Mouse (Mus musculus) MEL (cell line): ENCODE measurements around the gene Gstm4. TPM values are rescaled to one million over a fixed set of nuclear protein-coding genes. Genes with fewer than 3 reads are reported as not detected.

Experiments used
- DNase-seq: peaks from one replicate; pipeline ENCODE4 v3.0.0; 2011; ENCODE audit warnings: low read depth, low spot score
- H3K27ac ChIP-seq: 2 replicates; pipeline ENCODE4 v1.5.1; 2012; ENCODE audit warnings: low read depth, mild to moderate bottlenecking, control low read depth, low read length, moderate library complexity; ENCODE audit not compliant: control insufficient read depth
- H3K27me3 ChIP-seq, 2 experiments: fragments of 150-350 bp in 1 of 2; sonication (generic) in 1 of 2; 2 replicates each; pipeline ENCODE4 v1.6.1; 2012; ENCODE audit warnings: low read length in 2 of 2, mild to moderate bottlenecking in 2 of 2, improper control_type of control experiment in 1 of 2, moderate library complexity in 1 of 2; ENCODE audit not compliant: insufficient read depth in 2 of 2, control insufficient read depth in 1 of 2
- H3K36me3 ChIP-seq, 2 experiments: 2 replicates each; pipeline ENCODE4 v1.6.1; 2012 to 2014; ENCODE audit warnings: low read length in 2 of 2, improper control_type of control experiment in 1 of 2, inconsistent platforms in 1 of 2, mild to moderate bottlenecking in 1 of 2; ENCODE audit not compliant: insufficient read depth in 2 of 2, control insufficient read depth in 1 of 2
- H3K4me1 ChIP-seq, 2 experiments: fragments of 150-350 bp in 1 of 2; sonication (generic) in 1 of 2; 2 replicates each; pipeline ENCODE4 v1.6.1; 2012; ENCODE audit warnings: low read length in 2 of 2, improper control_type of control experiment in 1 of 2, mild to moderate bottlenecking in 1 of 2; ENCODE audit not compliant: insufficient read depth in 2 of 2, control insufficient read depth in 1 of 2
- H3K4me3 ChIP-seq, 2 experiments: fragments of 150-350 bp in 1 of 2; sonication (generic) in 1 of 2; 2 replicates each; pipeline ENCODE4 v1.5.1; 2012; ENCODE audit warnings: low read depth in 2 of 2, low read length in 2 of 2, mild to moderate bottlenecking in 2 of 2, moderate library complexity in 2 of 2, control low read depth in 1 of 2, improper control_type of control experiment in 1 of 2; ENCODE audit not compliant: control insufficient read depth in 1 of 2, insufficient read depth in 1 of 2
- H3K79me2 ChIP-seq: 2 replicates; pipeline ENCODE4 v1.6.1; 2012; ENCODE audit warnings: mild to moderate bottlenecking, low read length, moderate library complexity; ENCODE audit not compliant: control insufficient read depth, poor library complexity, insufficient read depth
- H3K9ac ChIP-seq: 2 replicates; pipeline ENCODE4 v1.6.1; 2012; ENCODE audit warnings: low read depth, mild to moderate bottlenecking, control low read depth, low read length, moderate library complexity; ENCODE audit not compliant: control insufficient read depth, poor library complexity, severe bottlenecking
- H3K9me3 ChIP-seq: fragments of 150-350 bp; sonication (generic); replicated peaks from 2 replicates; pipeline ENCODE4 v1.6.1; 2012; ENCODE audit warnings: mild to moderate bottlenecking, low read length, improper control_type of control experiment, moderate library complexity; ENCODE audit not compliant: insufficient read depth
- BHLHE40 ChIP-seq: IDR thresholded peaks from 2 replicates; pipeline ENCODE4 v1.6.1; 2012; ENCODE audit warnings: low read depth, mild to moderate bottlenecking, inconsistent platforms, low read length, improper control_type of control experiment, borderline replicate concordance
- CTCF ChIP-seq, 3 experiments: IDR thresholded peaks in 2 of 3; conservative IDR thresholded peaks in 1 of 3; 2 replicates each; pipeline ENCODE4 v1.5.1; 2011 to 2012; ENCODE audit warnings: low read length in 3 of 3, low read depth in 2 of 3, mild to moderate bottlenecking in 2 of 3, improper control_type of control experiment in 1 of 3, inconsistent platforms in 1 of 3, mixed read lengths in 1 of 3, moderate library complexity in 1 of 3; ENCODE audit not compliant: control insufficient read depth in 1 of 3, insufficient read depth in 1 of 3, poor library complexity in 1 of 3, severe bottlenecking in 1 of 3
- ELF1 ChIP-seq: IDR thresholded peaks from 2 replicates; pipeline ENCODE4 v1.6.1; 2014; ENCODE audit warnings: low read depth, mild to moderate bottlenecking, inconsistent platforms, low read length, improper control_type of control experiment, moderate library complexity
- EP300 ChIP-seq, 2 experiments: IDR thresholded peaks; 2 replicates each; pipeline ENCODE4 v1.6.1; 2011; ENCODE audit warnings: improper control_type of control experiment in 2 of 2, low read length in 2 of 2, low read depth in 1 of 2, mild to moderate bottlenecking in 1 of 2
- ETS1 ChIP-seq: IDR thresholded peaks from 2 replicates; pipeline ENCODE4 v1.6.1; 2012; ENCODE audit warnings: low read depth, mild to moderate bottlenecking, inconsistent platforms, low read length, improper control_type of control experiment, moderate library complexity
- GABPA ChIP-seq: IDR thresholded peaks from 2 replicates; pipeline ENCODE4 v1.6.1; 2012; ENCODE audit warnings: low read depth, mild to moderate bottlenecking, inconsistent platforms, low read length, improper control_type of control experiment, moderate library complexity
- HCFC1 ChIP-seq: IDR thresholded peaks from 2 replicates; pipeline ENCODE4 v1.6.1; 2012; ENCODE audit warnings: low read depth, mild to moderate bottlenecking, inconsistent platforms, low read length, improper control_type of control experiment, moderate library complexity
- KAT2A ChIP-seq: conservative IDR thresholded peaks from 2 replicates; pipeline ENCODE4 v1.6.1; 2012; ENCODE audit warnings: low read depth, low read length, improper control_type of control experiment, inconsistent platforms
- MAFK ChIP-seq: IDR thresholded peaks from 2 replicates; pipeline ENCODE4 v1.6.1; 2011; ENCODE audit warnings: low read depth, mild to moderate bottlenecking, low read length, improper control_type of control experiment, borderline replicate concordance
- MAX ChIP-seq: IDR thresholded peaks from 2 replicates; pipeline ENCODE4 v1.6.1; 2011; ENCODE audit warnings: low read length, improper control_type of control experiment
- MAZ ChIP-seq: IDR thresholded peaks from 2 replicates; pipeline ENCODE4 v1.6.1; 2012; ENCODE audit warnings: low read depth, mild to moderate bottlenecking, inconsistent platforms, low read length, improper control_type of control experiment
- MYB ChIP-seq: IDR thresholded peaks from 2 replicates; pipeline ENCODE4 v1.6.1; 2011; ENCODE audit warnings: mild to moderate bottlenecking, low read depth, low read length, improper control_type of control experiment
- NELFE ChIP-seq: IDR thresholded peaks from 2 replicates; pipeline ENCODE4 v1.6.1; 2011; ENCODE audit warnings: low read depth, low read length, improper control_type of control experiment
- POLR2A ChIP-seq, 2 experiments: IDR thresholded peaks; 2 replicates each; pipeline ENCODE4 v1.6.1; 2011 to 2012; ENCODE audit warnings: low read length in 2 of 2, mild to moderate bottlenecking in 2 of 2, control low read depth in 1 of 2, improper control_type of control experiment in 1 of 2, low read depth in 1 of 2, moderate library complexity in 1 of 2; ENCODE audit not compliant: control insufficient read depth in 1 of 2, insufficient read depth in 1 of 2, poor library complexity in 1 of 2
- POLR2AphosphoS2 ChIP-seq: IDR thresholded peaks from 2 replicates; pipeline ENCODE4 v1.6.1; 2011; ENCODE audit warnings: low read length, improper control_type of control experiment
- RAD21 ChIP-seq: IDR thresholded peaks from 2 replicates; pipeline ENCODE4 v1.6.1; 2011; ENCODE audit warnings: mild to moderate bottlenecking, low read depth, low read length, improper control_type of control experiment
- RCOR1 ChIP-seq: IDR thresholded peaks from 2 replicates; pipeline ENCODE4 v1.6.1; 2012; ENCODE audit warnings: low read depth, mild to moderate bottlenecking, inconsistent platforms, low read length, improper control_type of control experiment
- SIN3A ChIP-seq: IDR thresholded peaks from 2 replicates; pipeline ENCODE4 v1.6.1; 2012; ENCODE audit warnings: low read length, improper control_type of control experiment, inconsistent platforms
- SMC3 ChIP-seq: IDR thresholded peaks from 2 replicates; pipeline ENCODE4 v1.6.1; 2011; ENCODE audit warnings: low read depth, low read length, improper control_type of control experiment
- TAL1 ChIP-seq: IDR thresholded peaks from 2 replicates; pipeline ENCODE4 v1.6.1; 2012; ENCODE audit warnings: mild to moderate bottlenecking, inconsistent platforms, low read length, moderate library complexity, mixed read lengths
- TBP ChIP-seq: IDR thresholded peaks from 2 replicates; pipeline ENCODE4 v1.8.0; 2011; ENCODE audit warnings: low read depth, low read length, improper control_type of control experiment
- UBTF ChIP-seq: IDR thresholded peaks from 2 replicates; pipeline ENCODE4 v1.6.1; 2012; ENCODE audit warnings: low read depth, mild to moderate bottlenecking, inconsistent platforms, low read length, improper control_type of control experiment, moderate library complexity, borderline replicate concordance; ENCODE audit not compliant: insufficient read depth
- USF1 ChIP-seq: IDR thresholded peaks from 2 replicates; pipeline ENCODE4 v1.6.1; 2014; ENCODE audit warnings: low read depth, mild to moderate bottlenecking, inconsistent platforms, low read length, improper control_type of control experiment, moderate library complexity
- ZC3H11A ChIP-seq: IDR thresholded peaks from 2 replicates; pipeline ENCODE4 v1.6.1; 2012; ENCODE audit warnings: low read depth, mild to moderate bottlenecking, inconsistent platforms, low read length, improper control_type of control experiment
- ZMIZ1 ChIP-seq: IDR thresholded peaks from 2 replicates; pipeline ENCODE4 v1.6.1; 2012; ENCODE audit warnings: low read depth, mild to moderate bottlenecking, inconsistent platforms, low read length, improper control_type of control experiment, moderate library complexity
- polyA plus RNA-seq, 2 experiments: library from polyadenylated mRNA; stranded (reverse) in 1 of 2; unstranded in 1 of 2; fragments of >175 nt in 1 of 2; fragments of >200 nt in 1 of 2; gene quantifications; 2 replicates each; pipeline versions ENCODE4 v1.2.1 to v1.2.4; 2012; ENCODE audit warnings: low replicate concordance in 2 of 2, low read depth in 1 of 2; ENCODE audit not compliant: insufficient read length in 2 of 2, insufficient read depth in 1 of 2, missing spikeins in 1 of 2
- total RNA-seq: library from RNA; depleted of rRNA; stranded (reverse); fragments of 300-350 nt; gene quantifications from 2 replicates; pipeline ENCODE4 v1.2.3, GENCODE M21; 2012

The Gstm4 gene
- total and polyA plus RNA-seq, 3 experiments, result 1.4 to 7.4 TPM; not detected in 1

- Histone ChIP-seq H3K9me3 (no peaks in the 10 kb centered on the region), H3K79me2 (no peaks in the 10 kb centered on the region), H3K27me3 (no peaks in the 10 kb centered on the region), H3K9ac (peak overlapping the region; percentile 60), H3K4me1 (peaks cover 4 to 9% of the 10 kb centered on the region in 2 experiments; a peak in 3 of 4 replicates), H3K36me3 (peaks cover 3 to 7% of the 10 kb centered on the region in 2 experiments; a peak in 2 of 4 replicates), H3K27ac (no peak overlapping the region), H3K4me3 (peak overlapping the region; percentile 52 to 53)
- DNase-seq, result peak; percentile 82
- TF ChIP-seq GABPA (no peak), MAX (no peak), POLR2A (IDR thresholded peaks at IDR 0.05; ENCODE audit: control insufficient read depth in 1 of 2, insufficient read depth in 1 of 2, low read depth in 1 of 2, low read length in 2 of 2, poor library complexity in 1 of 2) (no peak), CTCF (IDR thresholded peaks at IDR 0.05 in 2 of 3, conservative IDR thresholded peaks at IDR 0.05 in 1 of 3; ENCODE audit: control insufficient read depth in 1 of 3, insufficient read depth in 1 of 3, low read depth in 2 of 3, low read length in 3 of 3, poor library complexity in 1 of 3, severe bottlenecking in 1 of 3) (peak; percentile 94 to 95 (median 94)), TBP (no peak), RCOR1 (peak; percentile 27; the same call in 1 of the 2 replicates), HCFC1 (0 out of 2 replicates have a peak, but pooled peaks have one; percentile 12), KAT2A (no peak), USF1 (no peak), EP300 (IDR thresholded peaks at IDR 0.05; ENCODE audit: low read depth in 1 of 2, low read length in 2 of 2) (no peak), SMC3 (peak; percentile 94), ETS1 (no peak), ZC3H11A (peak; percentile 37; the same call in 1 of the 2 replicates), SIN3A (no peak), RAD21 (peak; percentile 69), BHLHE40 (no peak), UBTF (no peak)
Observed at GRCm38 (mm10) chr3:108070295-108071293, 25.9 kb upstream of the Gstm4 start.

- Histone ChIP-seq H3K27ac (no peak overlapping the region), H3K27me3 (no peaks in the 10 kb centered on the region), H3K4me1 (peaks cover 4 to 9% of the 10 kb centered on the region in 2 experiments; a peak in 3 of 4 replicates), H3K36me3 (peaks cover 0 to 7% of the 10 kb centered on the region in 2 experiments; a peak in 2 of 4 replicates), H3K9me3 (no peaks in the 10 kb centered on the region), H3K79me2 (no peaks in the 10 kb centered on the region), H3K4me3 (peak overlapping the region; percentile 52 to 53), H3K9ac (peak overlapping the region; percentile 60)
- peak; percentile 91 for DNase-seq
- TF ChIP-seq MYB, result no peak
- TF ChIP-seq RCOR1, result peak; percentile 54; the same call in 1 of the 2 replicates
- TF ChIP-seq BHLHE40, result no peak
- 0 out of 2 replicates have a peak, but pooled peaks have one; percentile 27 for TF ChIP-seq HCFC1
- no peak for TF ChIP-seq CTCF (IDR thresholded peaks at IDR 0.05 in 2 of 3, conservative IDR thresholded peaks at IDR 0.05 in 1 of 3; ENCODE audit: control insufficient read depth in 1 of 3, insufficient read depth in 1 of 3, low read depth in 2 of 3, low read length in 3 of 3, poor library complexity in 1 of 3, severe bottlenecking in 1 of 3)
- peak; percentile 63 for TF ChIP-seq SIN3A
- no peak for TF ChIP-seq USF1
- peak in 1 of 2 experiments; percentile 51; a peak in 1 of 4 replicates for TF ChIP-seq POLR2A (IDR thresholded peaks at IDR 0.05; ENCODE audit: control insufficient read depth in 1 of 2, insufficient read depth in 1 of 2, low read depth in 1 of 2, low read length in 2 of 2, poor library complexity in 1 of 2)
- TF ChIP-seq SMC3, result 0 out of 2 replicates have a peak, but pooled peaks have one; percentile 11
- peak; percentile 66 for TF ChIP-seq MAZ
- TF ChIP-seq ETS1, result no peak
- no peak for TF ChIP-seq TAL1
- TF ChIP-seq NELFE, result 0 out of 2 replicates have a peak, but pooled peaks have one; percentile 24
- no peak for TF ChIP-seq ZMIZ1
- no peak for TF ChIP-seq UBTF
- peak; percentile 76 for TF ChIP-seq ELF1
- no peak for TF ChIP-seq POLR2AphosphoS2
- no peak for TF ChIP-seq MAFK
Observed at GRCm38 (mm10) chr3:108069231-108069870, 24.7 kb upstream of the Gstm4 start.
